Mouse (Mus musculus): ENCODE results near the gene Mrpl23.

Mrpl23 gene

DNA sequence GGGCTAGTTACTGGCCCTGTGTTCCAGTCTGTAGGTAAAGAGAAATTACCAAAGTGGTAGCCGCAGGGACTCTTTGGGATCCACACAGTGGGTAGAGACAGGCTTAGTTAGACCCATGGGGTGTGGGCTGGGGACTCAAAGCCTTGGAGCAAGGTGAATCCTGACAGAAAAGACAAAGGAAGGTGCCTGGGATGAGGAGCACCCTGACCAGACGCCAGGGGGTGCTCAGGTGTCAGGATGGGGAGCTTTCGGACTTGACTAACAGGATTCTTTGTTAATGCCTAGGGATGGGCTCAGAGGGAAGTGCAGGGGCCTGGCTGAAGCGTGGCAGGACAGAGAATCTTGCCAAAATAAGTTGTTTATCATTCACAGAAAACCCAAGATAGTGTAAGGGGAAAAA, 10.1 kb upstream of the Mrpl23 start:
- DNase-seq, result peak; percentile 40 to 48

DNA sequence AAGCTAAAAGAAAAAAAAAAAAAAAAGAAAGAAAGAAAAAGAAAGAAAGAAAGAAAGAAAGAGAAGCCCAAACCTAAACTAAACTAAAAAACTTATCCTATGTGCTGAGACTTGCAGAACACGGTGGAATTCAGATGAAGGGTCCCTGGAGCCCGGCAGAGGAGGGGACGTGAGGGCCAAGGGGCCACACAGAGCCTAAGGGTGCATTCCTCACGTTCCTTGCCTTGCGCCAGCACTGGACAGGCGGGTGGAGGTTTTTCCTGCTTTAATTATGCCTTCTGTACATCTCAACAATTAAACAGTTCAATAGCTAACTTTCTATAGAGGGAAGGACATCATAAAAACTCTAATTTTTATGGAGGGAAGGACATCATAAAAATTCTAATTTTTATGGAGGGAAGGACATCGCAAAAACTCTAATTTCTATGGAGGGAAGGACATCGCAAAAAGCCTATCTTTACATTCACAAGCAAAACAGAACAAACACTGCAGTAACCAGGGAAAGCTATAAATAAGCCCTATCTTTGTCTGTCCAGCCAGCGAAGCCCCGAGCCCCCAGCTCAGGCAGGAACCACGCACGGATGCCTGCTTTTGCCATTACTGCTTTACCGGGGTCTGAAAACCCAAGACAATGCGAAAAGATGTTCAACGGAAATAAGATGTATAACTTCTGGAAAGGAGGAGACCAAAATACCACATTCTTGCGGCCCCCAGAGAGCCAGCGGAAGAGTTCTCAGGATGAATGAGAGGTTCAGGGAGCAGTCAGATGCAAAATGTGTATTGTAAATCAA, 9.1 kb upstream of the Mrpl23 start:
- no peak for DNase-seq

GRCm38 (mm10) chr7:142525342-142526178, 6.9 kb upstream of the Mrpl23 start:
- no peak for DNase-seq

GRCm38 (mm10) chr7:142529350-142529749, 3.1 kb upstream of the Mrpl23 start:
- DNase-seq, result no peak

DNA sequence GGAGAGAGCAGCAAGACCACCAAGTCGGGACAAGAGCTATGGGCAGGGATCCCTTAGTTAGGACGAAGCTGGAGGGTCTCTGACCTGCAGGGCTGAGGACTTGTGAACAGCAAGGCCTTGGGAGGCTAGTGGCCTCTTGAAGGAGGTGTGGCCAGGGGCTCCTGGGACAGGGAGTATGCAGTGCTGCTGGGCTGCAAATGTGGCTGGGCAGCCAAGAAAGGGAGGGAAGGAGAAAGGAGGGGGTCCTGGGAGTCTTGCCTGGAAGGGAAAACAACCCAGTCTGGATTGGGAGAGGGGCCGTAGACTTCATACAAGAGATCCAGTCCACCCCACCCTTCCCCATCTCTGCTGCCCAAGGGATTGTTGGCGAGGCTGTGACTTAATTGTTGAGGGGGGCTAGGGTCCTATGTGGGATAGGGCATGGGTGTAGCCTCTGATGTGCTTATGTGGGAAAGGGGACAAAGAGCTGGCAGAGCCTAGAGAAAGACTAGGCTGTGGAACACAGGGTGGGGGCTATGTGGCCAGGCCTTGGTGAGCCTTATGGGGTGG, 439 bp upstream of the Mrpl23 start:
- DNase-seq, result no peak

GRCm38 (mm10) chr7:142533059-142533855, 771 bp downstream of the Mrpl23 start:
- DNase-seq, result peak; percentile 96 to 98

- DNase-seq, result no peak
Observed at GRCm38 (mm10) chr7:142535116-142535515, 2.6 kb downstream of the Mrpl23 start.

DNA sequence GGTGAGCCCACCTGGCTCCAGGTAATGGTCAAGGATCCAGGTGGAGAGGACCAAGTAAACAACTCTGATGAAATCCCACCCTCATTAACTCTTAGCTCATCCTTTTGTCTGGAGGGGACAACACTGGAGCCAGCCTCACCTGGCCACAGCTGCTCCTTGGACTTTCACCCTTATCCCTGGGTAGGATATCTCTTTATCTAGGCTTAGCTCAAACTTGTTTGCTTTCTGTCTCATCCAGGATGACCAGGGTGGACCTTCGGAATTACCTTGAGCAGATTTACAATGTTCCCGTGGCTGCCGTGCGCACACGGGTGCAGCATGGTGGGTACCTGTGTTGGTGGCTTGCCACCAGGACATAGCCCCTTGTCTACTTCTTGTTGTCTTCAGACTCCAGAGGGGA, 3.3 kb downstream of the Mrpl23 start:
- DNase-seq, result no peak

DNA sequence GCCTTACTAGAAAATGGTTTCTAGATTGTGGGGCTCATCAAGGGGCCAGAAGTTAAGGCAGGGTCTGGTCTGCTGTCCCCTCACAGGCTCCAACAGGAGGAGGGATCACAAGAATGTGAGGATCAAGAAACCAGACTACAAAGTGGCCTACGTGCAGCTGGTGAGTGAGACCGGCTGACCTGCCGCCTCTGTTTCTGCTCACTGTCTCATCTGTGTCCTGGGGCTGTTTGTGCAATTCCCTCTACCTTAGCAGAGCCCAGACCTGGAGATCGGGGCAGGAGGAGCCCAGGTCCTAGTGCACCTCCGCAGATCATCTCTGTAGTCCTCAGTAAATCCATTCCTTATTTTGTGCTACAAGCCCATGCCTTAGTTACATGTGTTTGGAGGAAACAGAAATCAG, 4.7 kb downstream of the Mrpl23 start:
- no peak for DNase-seq

- DNase-seq, result peak; percentile 88 to 90
Observed at GRCm38 (mm10) chr7:142537879-142538278, 5.4 kb downstream of the Mrpl23 start.

DNA sequence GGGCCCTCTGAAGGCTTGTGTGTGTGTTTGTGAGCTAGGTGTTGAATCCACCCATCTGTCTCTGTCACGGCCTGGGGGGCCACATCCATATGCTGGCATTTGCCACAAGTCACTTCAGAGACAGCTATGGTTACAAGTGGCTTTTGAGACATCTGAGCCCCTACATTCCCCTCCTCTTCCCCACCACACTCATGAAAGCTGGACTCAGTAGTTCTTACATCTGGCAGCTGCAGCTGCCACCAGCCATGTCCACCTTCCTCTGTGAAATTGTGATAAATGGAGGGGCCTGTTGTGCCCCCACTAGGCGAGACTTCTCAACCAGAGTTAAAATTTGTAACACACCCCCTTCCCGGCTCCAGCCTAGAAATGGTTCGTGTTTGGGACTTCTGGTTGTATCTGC, 5.8 kb downstream of the Mrpl23 start:
- DNase-seq, result no peak

DNA sequence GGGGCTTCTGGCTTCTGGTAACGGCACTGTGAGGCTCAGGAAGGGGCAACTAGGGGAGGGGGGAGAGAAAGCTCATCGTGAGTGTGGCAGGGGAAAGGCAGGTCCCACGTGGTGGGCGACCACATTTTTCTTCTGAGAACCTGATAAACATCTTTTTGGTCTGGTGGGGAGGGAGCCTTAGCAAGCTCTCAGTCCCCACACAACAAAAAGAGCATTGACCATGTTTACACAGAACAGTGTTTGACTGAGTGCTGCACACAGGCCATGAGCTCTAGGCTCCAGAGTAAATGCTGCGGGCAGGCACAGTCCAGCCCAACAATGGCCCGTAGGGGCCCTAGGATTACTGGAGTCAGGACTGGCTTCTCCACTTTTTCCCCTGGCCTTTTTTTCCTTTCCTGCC, 6.3 kb downstream of the Mrpl23 start:
- no peak for DNase-seq

DNA sequence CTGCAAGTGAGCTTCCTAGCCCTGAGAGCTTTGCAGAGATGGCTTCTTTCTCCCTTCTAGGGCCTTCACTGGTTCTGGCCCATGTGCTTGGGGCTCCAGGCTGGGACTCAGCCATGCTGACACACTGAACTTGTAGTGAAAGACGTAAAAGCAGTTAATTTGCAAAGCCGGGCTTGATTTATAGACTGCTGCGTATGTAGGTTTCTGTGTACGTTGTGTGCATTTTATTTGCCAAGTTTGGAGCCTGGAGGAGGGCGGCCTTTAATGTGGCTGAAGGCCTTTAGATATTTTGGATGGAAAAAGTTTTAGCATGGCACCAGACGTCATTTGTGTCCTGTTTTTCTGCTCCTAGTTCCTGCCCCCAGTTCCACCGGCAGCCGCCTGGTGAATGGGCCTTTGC, 7.3 kb downstream of the Mrpl23 start:
- no peak for DNase-seq

DNA sequence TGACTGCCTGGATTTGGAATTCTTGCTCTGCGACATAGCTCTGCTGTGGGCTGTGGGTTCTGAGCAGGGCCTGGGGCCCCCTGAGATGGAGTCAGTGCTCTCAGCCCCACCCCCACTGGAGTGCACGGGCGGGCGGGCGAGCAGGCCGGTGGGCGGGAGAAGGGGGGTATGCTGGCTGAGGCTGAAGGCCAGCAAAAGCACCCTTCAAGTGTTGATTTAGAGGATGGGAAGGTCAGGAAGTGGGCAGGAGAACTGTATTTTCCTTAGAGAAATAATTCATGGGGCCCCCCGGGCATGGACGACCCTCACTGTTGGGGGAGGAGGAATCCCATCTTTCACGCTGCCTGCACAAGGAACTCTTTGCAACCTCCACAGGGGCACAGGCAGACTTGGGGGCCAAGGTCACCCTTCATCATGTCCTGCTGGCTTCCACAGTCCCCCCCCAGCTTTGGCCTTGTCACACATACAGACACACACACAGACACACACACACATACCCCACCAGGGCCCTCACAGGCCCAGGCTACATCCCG, 10.4 kb downstream of the Mrpl23 start:
- no peak for DNase-seq

DNA sequence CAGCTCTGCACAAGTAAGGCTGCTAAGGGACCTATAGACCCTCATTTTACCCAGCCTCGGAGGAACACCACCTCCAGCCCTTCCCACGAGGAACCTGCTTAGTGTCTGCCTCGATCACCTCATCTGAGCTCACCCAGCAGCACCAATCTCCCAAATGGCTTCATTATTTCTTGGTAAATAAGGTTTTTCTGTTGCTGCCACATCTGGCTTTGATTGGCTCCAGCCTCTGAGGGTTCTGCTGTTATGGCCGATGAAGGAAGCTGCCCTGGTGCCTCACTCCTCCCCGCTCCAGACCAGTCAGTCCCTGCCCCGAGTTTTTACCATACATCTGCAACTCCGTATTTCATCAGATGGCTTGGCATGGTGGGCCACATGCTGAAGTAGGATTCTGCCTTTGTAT, 13.5 kb downstream of the Mrpl23 start:
- DNase-seq, result no peak

- no peak for DNase-seq
Observed at GRCm38 (mm10) chr7:142547874-142548273, 15.4 kb downstream of the Mrpl23 start.

DNA sequence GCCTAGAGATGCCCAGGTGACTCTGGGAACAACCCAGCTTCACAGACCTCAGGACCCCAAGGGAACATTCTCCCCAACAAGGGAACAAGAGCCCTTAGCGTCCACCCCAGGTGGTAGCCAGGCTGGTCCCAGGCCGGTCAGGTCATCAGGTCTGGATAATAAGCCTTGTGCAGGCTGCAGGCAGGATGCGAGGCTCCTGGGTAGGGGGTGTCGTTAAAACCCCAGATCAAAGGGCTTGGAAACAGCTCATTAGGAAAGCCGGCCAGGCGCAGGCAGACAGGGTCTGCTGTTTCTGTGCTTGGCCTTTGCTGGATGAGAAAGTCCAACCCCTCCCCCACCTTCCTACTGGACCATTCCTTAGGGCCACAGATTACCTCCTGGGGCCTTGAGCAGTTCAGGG, 16.2 kb downstream of the Mrpl23 start:
- no peak for DNase-seq

- DNase-seq, result peak; percentile 91
Observed at GRCm38 (mm10) chr7:142549941-142550763, 17.7 kb downstream of the Mrpl23 start.

- no peak for DNase-seq
Observed at GRCm38 (mm10) chr7:142550935-142551373, 18.5 kb downstream of the Mrpl23 start.

DNA sequence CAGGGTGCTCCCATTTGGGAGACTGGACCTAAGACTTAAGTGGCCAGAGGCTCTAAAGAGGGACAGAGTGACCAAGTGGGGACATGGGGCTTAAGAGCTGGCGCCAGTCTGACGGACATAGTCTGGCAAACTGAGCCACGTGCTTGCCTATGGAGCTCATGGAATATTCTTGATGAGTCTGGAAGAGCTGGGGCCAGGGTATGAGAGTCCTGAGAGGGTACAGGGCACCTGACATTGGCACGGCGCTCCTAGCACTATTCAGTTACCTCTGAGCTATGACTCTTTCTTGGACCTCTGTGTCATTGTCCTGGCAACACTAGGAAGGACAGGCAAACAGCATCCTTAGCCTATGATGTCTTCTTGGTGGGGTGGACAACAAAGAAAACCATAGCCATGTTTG, 19.2 kb downstream of the Mrpl23 start:
- DNase-seq, result no peak

DNA sequence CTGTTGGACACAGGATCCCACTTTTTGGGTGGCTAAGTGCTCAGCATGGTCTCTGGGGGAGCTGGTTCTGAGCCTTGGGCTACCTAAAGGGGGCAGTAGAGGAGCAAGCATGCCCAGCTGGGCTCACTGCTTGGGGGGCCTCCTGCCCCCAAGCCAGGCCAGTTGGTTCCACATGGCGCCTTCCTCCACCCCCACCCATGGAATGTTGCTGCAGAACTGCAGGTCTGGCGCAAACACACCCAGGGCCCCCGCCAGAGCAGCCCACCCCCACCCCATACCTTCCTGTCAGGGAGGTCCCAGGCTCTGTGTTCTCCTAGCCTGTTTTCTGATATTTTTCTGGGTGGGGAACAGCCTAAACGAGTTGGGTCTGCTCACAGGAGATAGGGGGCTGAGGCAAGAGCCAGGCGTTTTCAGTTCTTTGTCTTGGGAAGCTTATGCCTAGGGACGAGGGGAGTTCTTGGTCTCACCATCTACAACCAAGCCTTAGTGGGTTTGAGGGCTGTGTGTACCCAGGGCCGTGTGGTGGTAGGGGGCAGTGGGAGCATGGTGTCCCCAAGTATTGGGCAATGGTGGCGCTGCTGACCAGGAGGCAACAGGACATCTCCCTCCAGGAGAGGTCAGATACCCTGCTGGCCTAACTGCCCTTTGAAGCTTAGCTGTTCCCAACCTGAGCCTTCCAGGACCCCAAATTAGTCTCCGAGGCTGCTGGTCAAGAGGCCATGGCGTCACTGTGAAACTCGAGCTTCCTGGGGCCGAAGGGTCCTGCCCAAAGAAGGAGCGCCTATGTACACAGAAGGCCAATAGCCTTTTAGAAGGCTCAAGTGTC, 20.3 kb downstream of the Mrpl23 start:
- DNase-seq, result no peak

Measured in cerebellum, postnatal 10 days (tissue).